Mouse (Mus musculus) forebrain, postnatal 0 days (tissue): ENCODE measurements around the gene Isyna1. TPM values are rescaled to one million over a fixed set of nuclear protein-coding genes. Genes with fewer than 3 reads are reported as not detected.
A peak's percentile ranks its signal among the peaks of the same experiment; 100 is the strongest.

ENCODE experiments used
- ATAC-seq: fragments of 200-750 bp; cut with Nextera tagmentation; 2 replicates; pipeline ENCODE4 v1.8.0; 2017; ENCODE audit warnings: mild to moderate bottlenecking, moderate library complexity
- DNase-seq: peaks from one replicate; pipeline ENCODE4 v3.0.0-alpha.2; 2015
- H3K27ac ChIP-seq: fragments of 300-500 bp; sonication (generic); 2 replicates; pipeline ENCODE4 v1.5.1; 2014; ENCODE audit warnings: low read depth, mild to moderate bottlenecking, antibody characterized with exemption, low read length, moderate library complexity, mixed read lengths
- H3K27me3 ChIP-seq: fragments of 300-500 bp; sonication (generic); 2 replicates; pipeline ENCODE4 v1.6.1; 2014; ENCODE audit warnings: mild to moderate bottlenecking, low read length, mixed read lengths; ENCODE audit not compliant: insufficient read depth
- H3K36me3 ChIP-seq: fragments of 300-500 bp; sonication (generic); 2 replicates; pipeline ENCODE4 v1.6.1; 2014; ENCODE audit warnings: mild to moderate bottlenecking, moderate library complexity; ENCODE audit not compliant: insufficient read depth
- H3K4me1 ChIP-seq: fragments of 300-500 bp; sonication (generic); 2 replicates; pipeline ENCODE4 v1.6.1; 2014; ENCODE audit warnings: antibody characterized with exemption; ENCODE audit not compliant: insufficient read depth
- H3K4me2 ChIP-seq: fragments of 300-500 bp; sonication (generic); 2 replicates; pipeline ENCODE4 v1.6.1; 2014; ENCODE audit warnings: low read depth, mild to moderate bottlenecking, moderate library complexity
- H3K4me3 ChIP-seq: fragments of 300-500 bp; sonication (generic); 2 replicates; pipeline ENCODE4 v1.5.1; 2014; ENCODE audit warnings: low read depth, low read length, mixed read lengths
- H3K9ac ChIP-seq: fragments of 300-500 bp; sonication (generic); 2 replicates; pipeline ENCODE4 v1.6.1; 2014; ENCODE audit warnings: mild to moderate bottlenecking
- H3K9me3 ChIP-seq: fragments of 300-500 bp; sonication (generic); 2 replicates; pipeline ENCODE4 v1.6.1; 2016; ENCODE audit warnings: low read length
- CTCF ChIP-seq: sonication (generic); IDR thresholded peaks from 2 replicates; pipeline ENCODE4 v1.5.1; 2016; ENCODE audit warnings: antibody characterized with exemption, control low read depth, low read depth
- WGBS: fragments of 180-500 bp; shearing (Covaris S2); extraction: QIAGEN DNeasy Blood & Tissue Kit; methylation state at CpG from one replicate; pipeline ENCODE4 v1.1.7; 2014; 5-methylcytosine and 5-hydroxymethylcytosine counted together
- polyA plus RNA-seq: library from polyadenylated mRNA; unstranded; fragments of >200 nt; fragmentation: Nextera tagmentation; extraction: Ambion mirVana; gene quantifications from 2 replicates; pipeline ENCODE4 v1.2.1, GENCODE M21; 2015
- total RNA-seq: library from RNA; depleted of rRNA; stranded (reverse); fragments of >200 nt; gene quantifications from 2 replicates; pipeline ENCODE4 v1.2.3, GENCODE M21; 2014

The Isyna1 gene
- total and polyA plus RNA-seq, 2 experiments from 2014 or later, result 106 to 136 TPM

- ATAC-seq, result peak; percentile 34
- Histone ChIP-seq H3K4me2 (no peak overlapping the region), H3K27ac (no peak overlapping the region), H3K4me3 (no peak overlapping the region), H3K9ac (no peak overlapping the region), H3K36me3 (no peaks in the 10 kb centered on the region), H3K4me1 (no peaks in the 10 kb centered on the region), H3K27me3 (no peaks in the 10 kb centered on the region), H3K9me3 (no peaks in the 10 kb centered on the region)
- TF ChIP-seq CTCF, result no peak
- peak; percentile 30 for DNase-seq
Measured at GRCm38 (mm10) chr8:70553740-70554139, 40.4 kb upstream of the Isyna1 start.

- H3K4me2 ChIP-seq, result no peak overlapping the region
- no peak for TF ChIP-seq CTCF
- H3K27ac ChIP-seq, result no peak overlapping the region
- no peaks in the 10 kb centered on the region for H3K36me3 ChIP-seq
- H3K27me3 ChIP-seq, result no peaks in the 10 kb centered on the region
- H3K4me1 ChIP-seq, result no peaks in the 10 kb centered on the region
- H3K9me3 ChIP-seq, result no peaks in the 10 kb centered on the region
- no peak for ATAC-seq
- 93% methylated on average over 4 of the region's 4 CpGs for WGBS
- DNase-seq, result no peak
- no peak overlapping the region for H3K9ac ChIP-seq
- no peak overlapping the region for H3K4me3 ChIP-seq
Measured at GRCm38 (mm10) chr8:70555079-70555747, 39.0 kb upstream of the Isyna1 start.

GRCm38 (mm10) chr8:70558334-70558733 lies 35.8 kb upstream of the Isyna1 start:
- TF ChIP-seq CTCF, result no peak
- H3K9me3 ChIP-seq, result no peaks in the 10 kb centered on the region
- H3K4me1 ChIP-seq, result no peaks in the 10 kb centered on the region
- H3K9ac ChIP-seq, result no peak overlapping the region
- no peak overlapping the region for H3K27ac ChIP-seq
- no peak overlapping the region for H3K4me2 ChIP-seq
- DNase-seq (no peak), ATAC-seq (no peak)
- no peaks in the 10 kb centered on the region for H3K27me3 ChIP-seq
- WGBS, result 61% methylated on average over 4 of the region's 4 CpGs
- no peak overlapping the region for H3K4me3 ChIP-seq
- H3K36me3 ChIP-seq, result no peaks in the 10 kb centered on the region

GRCm38 (mm10) chr8:70558983-70559382 lies 35.2 kb upstream of the Isyna1 start:
- 75% methylated on average over 3 of the region's 3 CpGs for WGBS
- Histone ChIP-seq H3K4me3 (no peak overlapping the region), H3K4me1 (no peaks in the 10 kb centered on the region), H3K9ac (no peak overlapping the region), H3K9me3 (no peaks in the 10 kb centered on the region), H3K27me3 (no peaks in the 10 kb centered on the region), H3K36me3 (no peaks in the 10 kb centered on the region), H3K4me2 (no peak overlapping the region), H3K27ac (no peak overlapping the region)
- ATAC-seq, result no peak
- TF ChIP-seq CTCF, result peak; percentile 17; the same call in 1 of the 2 replicates
- DNase-seq, result no peak

- Histone ChIP-seq H3K4me1 (no peaks in the 10 kb centered on the region), H3K36me3 (no peaks in the 10 kb centered on the region), H3K4me3 (no peak overlapping the region), H3K27ac (no peak overlapping the region), H3K9ac (no peak overlapping the region), H3K9me3 (no peaks in the 10 kb centered on the region), H3K27me3 (no peaks in the 10 kb centered on the region), H3K4me2 (no peak overlapping the region)
- ATAC-seq, result 0 out of 2 replicates have a peak, but pooled peaks have one; percentile 25
- no peak for DNase-seq
- 80% methylated on average over 2 of the region's 2 CpGs for WGBS
- peak; percentile 40 for TF ChIP-seq CTCF
Measured at GRCm38 (mm10) chr8:70560096-70560495, 34.1 kb upstream of the Isyna1 start.

GRCm38 (mm10) chr8:70560564-70560963 lies 33.6 kb upstream of the Isyna1 start:
- no peak overlapping the region for H3K4me2 ChIP-seq
- H3K27me3 ChIP-seq, result no peaks in the 10 kb centered on the region
- ATAC-seq, result no peak

GRCm38 (mm10) chr8:70561357-70561756 lies 32.8 kb upstream of the Isyna1 start:
- ATAC-seq, result no peak
- no peak for TF ChIP-seq CTCF
- no peak overlapping the region for H3K4me2 ChIP-seq
- no peaks in the 10 kb centered on the region for H3K36me3 ChIP-seq
- no peak for DNase-seq
- no peaks in the 10 kb centered on the region for H3K9me3 ChIP-seq
- WGBS, result 83% methylated on average over 4 of the region's 4 CpGs
- no peak overlapping the region for H3K9ac ChIP-seq
- H3K27me3 ChIP-seq, result no peaks in the 10 kb centered on the region
- no peaks in the 10 kb centered on the region for H3K4me1 ChIP-seq
- no peak overlapping the region for H3K4me3 ChIP-seq
- H3K27ac ChIP-seq, result no peak overlapping the region

More at GRCm38 (mm10) chr8:70560564-70560963, 33.6 kb upstream of the Isyna1 start:
- WGBS, result 73% methylated on average over 3 of the region's 3 CpGs
- no peaks in the 10 kb centered on the region for H3K36me3 ChIP-seq
- no peak for TF ChIP-seq CTCF
- no peaks in the 10 kb centered on the region for H3K9me3 ChIP-seq
- no peak overlapping the region for H3K27ac ChIP-seq
- no peaks in the 10 kb centered on the region for H3K4me1 ChIP-seq
- H3K9ac ChIP-seq, result no peak overlapping the region
- H3K4me3 ChIP-seq, result no peak overlapping the region
- DNase-seq, result no peak
